Mouse (Mus musculus): ENCODE measurements around the gene Rogdi. TPM values are rescaled to one million over a fixed set of nuclear protein-coding genes. Genes with fewer than 3 reads are reported as not detected.

The Rogdi gene
- polyA plus RNA-seq, 1 experiment from 2014 or later = 65.9 TPM

DNA sequence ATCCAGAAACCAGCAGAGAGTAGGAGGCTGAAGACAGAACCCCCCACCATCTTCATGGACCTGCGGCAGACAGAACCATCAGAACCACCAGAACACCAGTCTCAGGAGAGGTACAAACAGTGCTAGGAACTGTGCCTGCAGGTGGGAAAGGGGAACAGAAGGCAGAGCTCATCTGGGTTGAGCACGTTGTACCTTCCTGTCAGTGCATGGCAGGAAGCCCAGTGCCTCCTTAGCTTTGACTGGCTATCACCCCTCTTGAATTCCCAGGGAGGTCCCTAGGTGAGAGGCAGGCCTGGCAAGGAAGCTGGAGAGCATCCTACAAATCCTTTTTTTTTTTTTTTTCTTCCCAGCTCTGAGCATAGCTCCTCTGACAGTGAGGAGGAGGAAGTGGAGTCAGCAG is 37.2 kb downstream of the Rogdi start:
- H3K27ac ChIP-seq (ENCODE audit: low read depth, low read length) = no peak overlapping the region
- H3K36me3 ChIP-seq (ENCODE audit: control insufficient read depth, insufficient read depth, low read length) = no peaks in the 10 kb centered on the region
- no peak overlapping the region for H3K9ac ChIP-seq (ENCODE audit: low read depth, low read length)
- H3K4me2 ChIP-seq = no peak overlapping the region
- ATAC-seq (replicated peaks; ENCODE audit: low FRiP score) (no peak), DNase-seq (ENCODE audit: low spot score) (no peak)
- no peaks in the 10 kb centered on the region for H3K27me3 ChIP-seq (replicated peaks; ENCODE audit: control insufficient read depth, insufficient read depth, low read length)
- H3K4me1 ChIP-seq (replicated peaks; ENCODE audit: control insufficient read depth, insufficient read depth, low read length) = no peaks in the 10 kb centered on the region; the same call in 1 of the 2 replicates
- H3K9me3 ChIP-seq (ENCODE audit: control insufficient read depth, low read length) = no peaks in the 10 kb centered on the region
- WGBS = 60% methylated on average over 2 of the region's 2 CpGs
- H3K4me3 ChIP-seq (ENCODE audit: low read depth, low read length) = no peak overlapping the region

DNA sequence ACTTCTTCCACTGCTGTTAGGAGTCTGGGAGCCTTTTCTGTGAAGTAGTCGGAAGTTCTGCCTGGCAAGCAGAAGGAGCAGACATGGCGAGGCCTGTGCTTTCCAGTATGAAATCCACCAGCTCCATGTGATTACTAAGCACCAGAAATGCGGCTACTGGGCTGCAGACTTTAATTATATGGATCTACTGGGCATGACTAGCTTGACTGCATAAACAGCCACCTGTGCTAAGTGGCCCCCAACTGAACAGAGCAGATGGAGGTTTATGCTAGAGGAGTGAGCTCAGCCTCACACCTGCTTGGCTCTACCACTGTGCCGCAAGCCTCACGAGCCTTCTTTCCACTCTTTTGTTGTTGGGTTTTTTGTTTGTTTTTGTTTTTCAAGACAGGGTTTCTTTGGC is 38.8 kb downstream of the Rogdi start:
- Histone ChIP-seq H3K27ac (ENCODE audit: low read depth, low read length) (no peak overlapping the region), H3K27me3 (replicated peaks; ENCODE audit: control insufficient read depth, insufficient read depth, low read length) (no peaks in the 10 kb centered on the region), H3K4me3 (ENCODE audit: low read depth, low read length) (no peak overlapping the region), H3K4me1 (replicated peaks; ENCODE audit: control insufficient read depth, insufficient read depth, low read length) (no peaks in the 10 kb centered on the region; the same call in 1 of the 2 replicates), H3K9ac (ENCODE audit: low read depth, low read length) (no peak overlapping the region), H3K36me3 (ENCODE audit: control insufficient read depth, insufficient read depth, low read length) (no peaks in the 10 kb centered on the region), H3K9me3 (ENCODE audit: control insufficient read depth, low read length) (no peaks in the 10 kb centered on the region), H3K4me2 (no peak overlapping the region)
- 87% methylated on average over 5 of the region's 5 CpGs for WGBS
- DNase-seq (ENCODE audit: low spot score) (no peak), ATAC-seq (replicated peaks; ENCODE audit: low FRiP score) (no peak)

DNA sequence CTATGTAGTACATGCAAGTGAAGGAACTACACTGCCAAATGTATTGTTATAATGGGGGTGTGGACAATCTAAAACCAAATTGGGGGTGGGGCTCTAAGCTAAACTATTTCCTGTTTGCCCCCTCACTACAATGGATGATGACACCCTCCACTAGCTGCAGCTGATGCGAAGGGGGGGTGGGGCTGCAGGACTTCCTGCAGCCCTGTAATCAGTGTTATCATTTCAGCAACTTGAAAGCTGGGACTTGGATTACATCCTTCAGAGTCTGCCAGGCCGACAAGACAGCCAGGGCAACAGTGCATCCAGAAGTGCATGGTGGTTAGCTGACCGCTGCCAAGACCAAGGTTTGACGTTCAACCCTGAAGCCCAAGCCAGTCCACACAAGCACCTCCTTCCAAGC is 41.7 kb downstream of the Rogdi start:
- H3K9me3 ChIP-seq (ENCODE audit: control insufficient read depth, low read length) = no peaks in the 10 kb centered on the region

DNA sequence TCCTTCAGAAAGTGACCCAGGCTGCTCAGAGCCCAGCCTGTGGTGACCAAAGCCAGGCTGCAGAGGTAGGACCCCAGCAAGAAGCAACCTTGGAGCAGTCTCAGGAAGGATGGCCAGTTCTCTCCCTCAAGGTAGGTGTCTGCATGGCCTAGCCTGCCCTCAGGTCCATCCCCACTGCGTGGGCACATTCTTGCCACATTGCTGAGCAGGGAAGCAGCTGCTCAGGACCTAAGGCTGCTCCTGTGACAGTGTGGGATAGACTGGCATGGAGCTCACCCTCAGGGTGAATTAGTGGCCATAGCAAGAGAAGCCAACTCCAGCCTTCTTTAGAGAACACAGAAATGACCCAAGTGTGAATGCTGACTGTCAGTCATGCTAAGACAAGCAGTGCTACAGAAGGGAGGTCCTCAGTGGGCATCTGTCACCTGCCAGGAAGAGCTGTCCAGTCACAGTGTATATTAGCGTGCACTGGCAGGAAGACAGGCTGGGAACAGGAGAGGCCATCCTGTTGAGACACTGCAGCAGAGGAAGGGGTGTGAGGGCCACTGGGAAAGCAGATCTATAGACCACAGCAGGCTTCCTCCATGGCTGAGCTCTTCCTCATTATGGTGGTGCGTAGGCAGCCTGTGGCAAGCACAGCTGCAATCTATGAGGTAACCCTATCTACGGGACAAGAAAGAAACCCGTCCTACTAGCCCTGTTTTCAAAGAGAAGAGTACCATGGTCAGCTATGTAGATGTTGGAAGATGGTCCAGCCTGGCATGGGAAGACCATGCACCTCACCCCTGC is 44.1 kb downstream of the Rogdi start:
- no peak for ATAC-seq (replicated peaks; ENCODE audit: low FRiP score)

More for the DNA sequence above, 41.7 kb downstream of the Rogdi start:
- H3K4me1 ChIP-seq (replicated peaks; ENCODE audit: control insufficient read depth, insufficient read depth, low read length) = no peaks in the 10 kb centered on the region
- no peaks in the 10 kb centered on the region for H3K36me3 ChIP-seq (ENCODE audit: control insufficient read depth, insufficient read depth, low read length)
- H3K4me3 ChIP-seq (ENCODE audit: low read depth, low read length) = no peak overlapping the region
- no peak overlapping the region for H3K27ac ChIP-seq (ENCODE audit: low read depth, low read length)
- no peak for DNase-seq (ENCODE audit: low spot score)
- H3K27me3 ChIP-seq (replicated peaks; ENCODE audit: control insufficient read depth, insufficient read depth, low read length) = no peaks in the 10 kb centered on the region
- no peak overlapping the region for H3K9ac ChIP-seq (ENCODE audit: low read depth, low read length)
- whole genome bisulfite sequencing = 38% methylated on average over 4 of the region's 4 CpGs
- H3K4me2 ChIP-seq = no peak overlapping the region
- no peak for ATAC-seq (replicated peaks; ENCODE audit: low FRiP score)

DNA sequence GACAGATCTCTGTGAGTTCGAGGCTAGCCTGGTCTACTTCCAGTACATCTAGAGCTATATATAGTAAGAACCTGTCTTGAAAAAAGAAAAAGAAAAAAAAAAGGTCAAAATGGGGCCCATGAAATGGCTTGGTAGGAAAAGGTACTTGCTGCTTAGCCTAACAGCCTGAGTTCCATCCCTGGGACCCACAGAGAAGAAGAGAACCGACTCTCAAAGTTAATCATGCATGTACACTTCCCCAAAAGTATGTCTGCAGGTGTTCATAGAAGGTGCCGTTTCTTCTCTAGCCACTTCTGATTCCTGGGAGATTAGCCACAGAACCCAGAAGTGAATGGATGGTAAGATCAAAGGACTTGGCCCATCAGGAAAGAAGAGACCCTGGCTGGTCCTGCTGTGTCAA is 44.9 kb downstream of the Rogdi start:
- Histone ChIP-seq H3K9ac (ENCODE audit: low read depth, low read length) (no peak overlapping the region), H3K9me3 (ENCODE audit: control insufficient read depth, low read length) (no peaks in the 10 kb centered on the region), H3K4me1 (replicated peaks; ENCODE audit: control insufficient read depth, insufficient read depth, low read length) (peaks cover 5% of the 10 kb centered on the region), H3K36me3 (ENCODE audit: control insufficient read depth, insufficient read depth, low read length) (no peaks in the 10 kb centered on the region), H3K4me2 (no peak overlapping the region), H3K27ac (ENCODE audit: low read depth, low read length) (no peak overlapping the region), H3K27me3 (replicated peaks; ENCODE audit: control insufficient read depth, insufficient read depth, low read length) (no peaks in the 10 kb centered on the region), H3K4me3 (ENCODE audit: low read depth, low read length) (no peak overlapping the region)
- WGBS = 73% methylated on average over 3 of the region's 3 CpGs
- DNase-seq (ENCODE audit: low spot score) (no peak), ATAC-seq (replicated peaks; ENCODE audit: low FRiP score) (no peak)

More for the DNA sequence above, 44.1 kb downstream of the Rogdi start:
- 51% methylated on average over 5 of the region's 5 CpGs for WGBS
- no peak overlapping the region for H3K4me3 ChIP-seq (ENCODE audit: low read depth, low read length)
- no peaks in the 10 kb centered on the region for H3K27me3 ChIP-seq (replicated peaks; ENCODE audit: control insufficient read depth, insufficient read depth, low read length)
- no peaks in the 10 kb centered on the region for H3K9me3 ChIP-seq (ENCODE audit: control insufficient read depth, low read length)
- no peak for DNase-seq (ENCODE audit: low spot score)
- H3K36me3 ChIP-seq (ENCODE audit: control insufficient read depth, insufficient read depth, low read length) = no peaks in the 10 kb centered on the region
- H3K9ac ChIP-seq (ENCODE audit: low read depth, low read length) = no peak overlapping the region
- H3K27ac ChIP-seq (ENCODE audit: low read depth, low read length) = no peak overlapping the region
- 0 out of 2 replicates have a peak, but pooled peaks cover 4% of the 10 kb centered on the region for H3K4me1 ChIP-seq (replicated peaks; ENCODE audit: control insufficient read depth, insufficient read depth, low read length)
- H3K4me2 ChIP-seq = no peak overlapping the region

DNA sequence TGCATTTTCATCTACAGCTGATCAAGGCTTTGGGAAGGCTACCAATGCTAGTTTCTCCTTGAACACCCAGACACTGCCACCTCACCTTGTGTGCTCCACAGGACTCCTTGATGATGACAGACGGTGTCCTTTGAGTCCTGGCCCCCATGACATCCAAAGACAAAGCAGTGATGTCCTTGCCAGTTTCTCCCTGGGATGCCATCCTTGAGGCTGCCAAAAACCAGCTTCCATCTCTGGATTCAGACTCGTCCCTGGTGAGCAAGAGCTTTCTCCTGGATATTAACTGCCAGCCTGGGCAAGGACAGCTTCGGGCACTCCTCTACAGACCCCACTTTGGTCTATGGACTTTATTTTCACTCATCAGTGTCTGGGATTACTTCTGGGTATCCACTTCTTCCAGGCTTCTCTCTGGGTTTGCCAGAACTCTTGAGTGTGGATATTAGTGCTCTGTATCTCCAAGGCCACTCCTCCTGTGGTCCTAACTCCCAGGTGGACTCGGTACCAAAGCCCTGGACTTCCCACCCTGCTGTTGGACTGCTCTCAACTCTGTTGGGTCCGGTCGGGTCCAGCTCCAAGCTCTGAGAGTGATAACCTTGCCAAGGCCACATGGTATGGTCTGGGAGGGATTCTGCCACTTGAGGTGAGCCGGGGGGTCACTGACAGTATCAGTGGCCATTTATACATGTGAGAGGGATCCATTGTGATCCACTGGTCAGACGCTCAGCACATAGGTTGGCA is 47.8 kb downstream of the Rogdi start:
- WGBS = 84% methylated on average over 8 of the region's 8 CpGs
- no peak overlapping the region for H3K27ac ChIP-seq (ENCODE audit: low read depth, low read length)

DNA sequence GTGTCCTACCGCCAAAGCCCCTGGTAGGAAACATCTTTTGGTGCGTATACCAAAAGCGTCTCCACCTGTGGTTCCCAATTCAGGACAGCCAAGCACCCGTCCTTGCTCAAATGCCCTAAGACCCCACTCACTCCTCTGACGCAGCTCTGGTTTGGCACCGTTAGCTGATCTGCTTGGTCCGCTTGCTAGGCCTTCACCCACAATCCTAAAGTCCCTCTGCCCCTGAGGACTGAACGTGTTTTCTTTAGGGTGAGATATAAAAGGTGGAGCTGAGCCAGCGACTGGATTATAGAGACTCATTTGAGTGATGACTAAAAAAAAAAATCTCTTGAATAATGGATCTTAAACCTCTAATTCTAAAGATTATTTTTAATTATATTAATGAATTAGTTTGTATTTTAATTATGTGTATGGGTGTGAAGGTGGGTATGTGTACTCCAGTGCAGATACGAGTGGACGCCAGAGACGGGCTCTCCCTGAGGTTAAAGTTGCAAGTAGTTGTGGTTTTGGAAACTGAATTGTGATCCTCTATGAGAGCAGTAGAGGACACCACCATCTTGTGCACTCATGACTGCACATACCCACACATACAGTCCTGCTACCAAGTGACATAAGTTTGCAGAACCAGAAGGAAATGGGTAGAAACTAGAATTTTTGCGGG is 48.5 kb downstream of the Rogdi start:
- WGBS = 19% methylated on average over 13 of the region's 13 CpGs
- Histone ChIP-seq H3K4me2 (peak overlapping the region; percentile 93), H3K9me3 (ENCODE audit: control insufficient read depth, low read length) (no peaks in the 10 kb centered on the region), H3K9ac (ENCODE audit: low read depth, low read length) (peak overlapping the region; percentile 80), H3K4me1 (replicated peaks; ENCODE audit: control insufficient read depth, insufficient read depth, low read length) (peaks cover 9% of the 10 kb centered on the region), H3K36me3 (ENCODE audit: control insufficient read depth, insufficient read depth, low read length) (no peaks in the 10 kb centered on the region), H3K27me3 (replicated peaks; ENCODE audit: control insufficient read depth, insufficient read depth, low read length) (no peaks in the 10 kb centered on the region), H3K4me3 (ENCODE audit: low read depth, low read length) (peak overlapping the region; percentile 94), H3K27ac (ENCODE audit: low read depth, low read length) (no peak overlapping the region; the same call in 1 of the 2 replicates)
- DNase-seq (ENCODE audit: low spot score) = no peak
- no peak; the same call in 1 of the 2 replicates for ATAC-seq (replicated peaks; ENCODE audit: low FRiP score)

More for the DNA sequence above, 47.8 kb downstream of the Rogdi start:
- no peak overlapping the region for H3K4me3 ChIP-seq (ENCODE audit: low read depth, low read length)
- peaks cover 9% of the 10 kb centered on the region for H3K4me1 ChIP-seq (replicated peaks; ENCODE audit: control insufficient read depth, insufficient read depth, low read length)
- DNase-seq (ENCODE audit: low spot score) (no peak), ATAC-seq (replicated peaks; ENCODE audit: low FRiP score) (no peak)
- H3K27me3 ChIP-seq (replicated peaks; ENCODE audit: control insufficient read depth, insufficient read depth, low read length) = no peaks in the 10 kb centered on the region
- H3K4me2 ChIP-seq = peak overlapping the region; percentile 93; the same call in 1 of the 2 replicates
- no peaks in the 10 kb centered on the region for H3K9me3 ChIP-seq (ENCODE audit: control insufficient read depth, low read length)
- no peaks in the 10 kb centered on the region for H3K36me3 ChIP-seq (ENCODE audit: control insufficient read depth, insufficient read depth, low read length)
- H3K9ac ChIP-seq (ENCODE audit: low read depth, low read length) = no peak overlapping the region

DNA sequence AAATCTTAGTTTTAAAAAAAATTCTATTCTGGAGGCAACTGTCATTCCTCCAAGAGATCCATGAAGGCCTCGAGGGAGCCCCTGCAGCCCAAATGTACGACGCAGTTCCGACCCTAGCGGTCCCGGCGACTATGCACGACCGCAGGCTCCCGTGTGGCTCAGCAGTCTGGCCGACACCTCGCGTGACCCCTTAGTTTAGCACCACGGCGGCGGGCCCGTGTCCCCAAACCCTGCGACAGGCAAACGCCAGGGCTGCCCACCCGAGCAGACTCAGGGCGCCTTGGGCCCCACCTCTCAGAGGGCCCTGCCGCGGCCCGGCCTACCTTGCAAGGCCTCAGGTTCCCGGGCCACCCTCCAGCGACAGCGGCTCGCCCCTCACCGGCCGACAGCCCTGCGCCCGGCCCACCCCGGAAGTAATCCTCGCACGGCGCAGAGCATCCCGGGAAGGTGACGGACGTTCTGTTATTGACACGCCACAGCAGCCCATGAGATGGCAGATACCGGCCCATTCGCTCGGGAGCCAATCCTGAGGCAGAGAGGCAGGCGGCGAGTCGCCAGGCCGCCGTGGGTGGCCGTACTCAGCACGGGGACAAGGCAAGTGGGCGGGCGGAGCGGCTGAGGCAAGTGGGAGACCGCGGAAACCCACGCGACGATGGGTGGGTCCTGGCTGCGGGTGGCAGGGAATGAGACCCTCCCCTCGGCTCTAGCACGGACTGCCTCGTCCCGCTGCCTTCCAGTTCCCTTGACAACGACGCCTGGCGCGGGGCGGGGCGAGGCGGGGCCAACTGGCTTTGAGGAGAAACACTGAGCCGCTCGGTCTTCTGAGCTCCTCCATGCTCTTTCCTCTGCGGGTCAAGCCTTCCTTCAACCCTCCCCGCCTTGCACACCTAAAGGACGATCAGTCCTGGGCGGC is 49.3 kb downstream of the Rogdi start, which contains the start of gene Anks3:
Gene Anks3 (minus strand): TSS at position 409 of the 913 bp plus-strand sequence.
- under 1% methylated on average over 76 of the region's 76 CpGs for WGBS
- H3K27ac ChIP-seq (ENCODE audit: low read depth, low read length) = peak within 1 kb of the TSS; percentile 79
- no peaks in the 10 kb centered on the region for H3K27me3 ChIP-seq (replicated peaks; ENCODE audit: control insufficient read depth, insufficient read depth, low read length)
- ATAC-seq (replicated peaks; ENCODE audit: low FRiP score) (peak; percentile 99), DNase-seq (ENCODE audit: low spot score) (peak; percentile 97)
- H3K4me2 ChIP-seq = peak within 1 kb of the TSS; percentile 93
- peak within 1 kb of the TSS; percentile 94 for H3K4me3 ChIP-seq (ENCODE audit: low read depth, low read length)
- H3K36me3 ChIP-seq (ENCODE audit: control insufficient read depth, insufficient read depth, low read length) = 0 out of 2 replicates have a peak, but pooled peaks cover 2% of the 10 kb centered on the region
- no peaks in the 10 kb centered on the region for H3K9me3 ChIP-seq (ENCODE audit: control insufficient read depth, low read length)
- H3K9ac ChIP-seq (ENCODE audit: low read depth, low read length) = peak within 1 kb of the TSS; percentile 80
- peaks cover 9% of the 10 kb centered on the region for H3K4me1 ChIP-seq (replicated peaks; ENCODE audit: control insufficient read depth, insufficient read depth, low read length)
